Mouse (Mus musculus) cerebellum, postnatal 4 days (tissue): ENCODE results near the gene Hsf2bp.

Experiments
- DNase-seq, 2 experiments: peaks; one replicate each; pipeline ENCODE4 v3.0.0; 2022; ENCODE audit warnings: low spot score in 2 of 2, mixed read lengths in 1 of 2

The Hsf2bp gene

GRCm38 (mm10) chr17:31937141-31937554 lies 99.0 kb downstream of the Hsf2bp start:
- no peak for DNase-seq

GRCm38 (mm10) chr17:31935841-31936240 lies 100.3 kb downstream of the Hsf2bp start:
- no peak for DNase-seq

GRCm38 (mm10) chr17:31935091-31935830 lies 100.9 kb downstream of the Hsf2bp start:
- no peak for DNase-seq

- peak in 1 of 2 experiments; percentile 3 for DNase-seq
Observed at GRCm38 (mm10) chr17:31933956-31934355, 102.2 kb downstream of the Hsf2bp start.

GRCm38 (mm10) chr17:31931499-31931898 lies 104.7 kb downstream of the Hsf2bp start:
- no peak for DNase-seq

GRCm38 (mm10) chr17:31929844-31930715 lies 106.1 kb downstream of the Hsf2bp start:
- no peak for DNase-seq

GRCm38 (mm10) chr17:31929032-31929431 lies 107.1 kb downstream of the Hsf2bp start:
- no peak for DNase-seq

GRCm38 (mm10) chr17:31927895-31928626 lies 108.1 kb downstream of the Hsf2bp start:
- DNase-seq, result no peak

- no peak for DNase-seq
Observed at GRCm38 (mm10) chr17:31924229-31924628, 111.9 kb downstream of the Hsf2bp start.

- DNase-seq, result no peak
Observed at GRCm38 (mm10) chr17:31923310-31923970, 112.7 kb downstream of the Hsf2bp start.

- DNase-seq, result no peak
Observed at GRCm38 (mm10) chr17:31920589-31921190, 115.5 kb downstream of the Hsf2bp start.

- DNase-seq, result no peak
Observed at GRCm38 (mm10) chr17:31919599-31919998, 116.5 kb downstream of the Hsf2bp start.

GRCm38 (mm10) chr17:31918374-31918773 lies 117.8 kb downstream of the Hsf2bp start:
- no peak for DNase-seq

- DNase-seq, result no peak
Observed at GRCm38 (mm10) chr17:31916461-31916775, 119.7 kb downstream of the Hsf2bp start.

GRCm38 (mm10) chr17:31915756-31916460 lies 120.2 kb downstream of the Hsf2bp start:
- no peak for DNase-seq

GRCm38 (mm10) chr17:31914323-31914722 lies 121.8 kb downstream of the Hsf2bp start:
- DNase-seq, result no peak

- no peak for DNase-seq
Observed at GRCm38 (mm10) chr17:31912881-31913662, 123.1 kb downstream of the Hsf2bp start.

- DNase-seq, result no peak
Observed at GRCm38 (mm10) chr17:31912387-31912786, 123.8 kb downstream of the Hsf2bp start.

- DNase-seq, result no peak
Observed at GRCm38 (mm10) chr17:31908966-31909365, 127.2 kb downstream of the Hsf2bp start.

GRCm38 (mm10) chr17:31906441-31906840 lies 129.7 kb downstream of the Hsf2bp start:
- peak in 1 of 2 experiments; percentile 13 for DNase-seq
